Mouse (Mus musculus): ENCODE data around the gene Vmn1r158.
"Not testable (repeated sequence)": the region's sequence is repeated elsewhere in the genome, so short reads cannot be mapped to it uniquely, and the experiment has no call there.

The Vmn1r158 gene

GRCm38 (mm10) chr7:22790682-22791081 is at the start of gene Vmn1r158:
Gene Vmn1r158, minus strand, starts transcription at chr7:22790782.
- not testable (repeated sequence) for DNase-seq (ENCODE audit: low read depth, low spot score)

- DNase-seq (ENCODE audit: low read depth, low spot score) = not testable (repeated sequence)
These were observed 14.6 kb downstream of the Vmn1r158 start for GRCm38 (mm10) chr7:22775981-22776380.

- DNase-seq (ENCODE audit: low read depth, low spot score) = not testable (repeated sequence)
These were observed 29.2 kb downstream of the Vmn1r158 start, which contains the start of gene Vmn1r157 for GRCm38 (mm10) chr7:22761397-22761796. Gene Vmn1r157, plus strand, starts transcription at chr7:22761697.
